Mouse (Mus musculus) hindbrain, embryonic 15.5 days (tissue): ENCODE measurements around the gene L2hgdh. TPM values are rescaled to one million over a fixed set of nuclear protein-coding genes. Genes with fewer than 3 reads are reported as not detected.

Experiments
- ATAC-seq: fragments of 200-750 bp; cut with Nextera tagmentation; 2 replicates; pipeline ENCODE4 v1.8.0; 2017; ENCODE audit warnings: low read depth, moderate number of reproducible peaks, moderate TSS enrichment; ENCODE audit not compliant: low FRiP score
- H3K27ac ChIP-seq: fragments of 300-500 bp; sonication (generic); replicated peaks from 2 replicates; pipeline ENCODE4 v1.5.1; 2015; ENCODE audit warnings: mild to moderate bottlenecking, inconsistent platforms
- H3K27me3 ChIP-seq: fragments of 300-500 bp; sonication (generic); 2 replicates; pipeline ENCODE4 v1.6.1; 2015; ENCODE audit warnings: control low read depth, inconsistent platforms
- H3K36me3 ChIP-seq: fragments of 300-500 bp; sonication (generic); 2 replicates; pipeline ENCODE4 v1.6.1; 2015; ENCODE audit warnings: control low read depth, inconsistent platforms
- H3K4me1 ChIP-seq: fragments of 300-500 bp; sonication (generic); replicated peaks from 2 replicates; pipeline ENCODE4 v1.6.1; 2015; ENCODE audit warnings: control low read depth, inconsistent platforms
- H3K4me2 ChIP-seq: fragments of 300-500 bp; sonication (generic); 2 replicates; pipeline ENCODE4 v1.6.1; 2015; ENCODE audit warnings: moderate library complexity, mild to moderate bottlenecking, inconsistent platforms
- H3K4me3 ChIP-seq: fragments of 300-500 bp; sonication (generic); 2 replicates; pipeline ENCODE4 v1.5.1; 2015; ENCODE audit warnings: mild to moderate bottlenecking, inconsistent platforms
- H3K9ac ChIP-seq: fragments of 300-500 bp; sonication (generic); 2 replicates; pipeline ENCODE4 v1.6.1; 2015; ENCODE audit warnings: inconsistent platforms
- H3K9me3 ChIP-seq: fragments of 300-500 bp; sonication (generic); 2 replicates; pipeline ENCODE4 v1.6.1; 2016; ENCODE audit warnings: control low read depth, inconsistent platforms
- WGBS: fragments of 180-500 bp; shearing (Covaris S2); methylation state at CpG from one replicate; pipeline ENCODE4 v1.1.7; 2015; 5-methylcytosine and 5-hydroxymethylcytosine counted together
- microRNA counts: library from miRNA; unstranded; fragments of <30 nt; microRNA quantifications from one replicate; lab custom pipeline; 2016
- microRNA-seq: library from miRNA; unstranded; fragments of <30 nt; microRNA quantifications from one replicate; pipeline ENCODE4, GENCODE M21; 2016
- polyA plus RNA-seq: library from polyadenylated mRNA; unstranded; fragments of >200 nt; fragmentation: Nextera tagmentation; extraction: Ambion mirVana; gene quantifications from 2 replicates; pipeline ENCODE4 v1.2.1, GENCODE M21; 2015

L2hgdh gene
- polyA plus RNA-seq, 1 experiment from 2014 or later, result 12.5 TPM

- no peaks in the 10 kb centered on the region for H3K4me1 ChIP-seq
- H3K27me3 ChIP-seq, result no peaks in the 10 kb centered on the region
- 62% methylated on average over 3 of the region's 3 CpGs for WGBS
- no peaks in the 10 kb centered on the region for H3K9me3 ChIP-seq
- H3K4me3 ChIP-seq, result no peak overlapping the region
- peaks cover 24% of the 10 kb centered on the region for H3K36me3 ChIP-seq
- peak overlapping the region; percentile 25; the same call in 1 of the 2 replicates for H3K27ac ChIP-seq
- ATAC-seq, result no peak
- H3K4me2 ChIP-seq, result no peak overlapping the region
- H3K9ac ChIP-seq, result no peak overlapping the region
These were observed 79.8 kb downstream of the L2hgdh start for GRCm38 (mm10) chr12:69644877-69645276.

GRCm38 (mm10) chr12:69642877-69643276 is 81.8 kb downstream of the L2hgdh start:
- Histone ChIP-seq H3K9ac (no peak overlapping the region), H3K4me2 (no peak overlapping the region), H3K27ac (no peak overlapping the region), H3K4me3 (no peak overlapping the region), H3K36me3 (peaks cover 34% of the 10 kb centered on the region), H3K9me3 (no peaks in the 10 kb centered on the region), H3K4me1 (no peaks in the 10 kb centered on the region), H3K27me3 (no peaks in the 10 kb centered on the region)
- ATAC-seq, result no peak
- WGBS, result 93% methylated on average over 5 of the region's 5 CpGs

MicroRNAs encoded within 50 kb of the gene (microRNA counts, 519-probe panel; counts per million panel counts)
- not detected for microRNA mmu-miR-681 (lab: Ali Mortazavi, UCI)

Small RNA genes lying within 50 kb of the gene (microRNA-seq; reads per million reads assigned to microRNA genes)
- gene Mir681, result not detected

Other genes with a start within 250 kb of the L2hgdh start
- gene Vcpkmt, start 141.8 kb downstream of the L2hgdh start, polyA plus RNA-seq, result 24.8 and 25.3 TPM in 2 replicates
- gene Sos2, start 43.0 kb downstream of the L2hgdh start, polyA plus RNA-seq, result 12.5 and 13.3 TPM in 2 replicates
- gene Atp5s, start 77 bp upstream of the L2hgdh start, polyA plus RNA-seq, result 34.5 and 37.0 TPM in 2 replicates
- 9.0 and 9.7 TPM in 2 replicates for gene Cdkl1, start 66.4 kb upstream of the L2hgdh start, polyA plus RNA-seq
- 132 and 148 TPM in 2 replicates for gene Atl1, start 167.7 kb upstream of the L2hgdh start, polyA plus RNA-seq
- 26.5 and 26.6 TPM in 2 replicates for gene Map4k5, start 168.3 kb upstream of the L2hgdh start, polyA plus RNA-seq